Mouse (Mus musculus): ENCODE measurements at regions not wholly inside any gene's neighbourhood (a gene's known extent, or its start where the extent isn't known, plus 50 kb on each side); places are given as distances from the start of the nearest gene placed in this dataset.

DNA sequence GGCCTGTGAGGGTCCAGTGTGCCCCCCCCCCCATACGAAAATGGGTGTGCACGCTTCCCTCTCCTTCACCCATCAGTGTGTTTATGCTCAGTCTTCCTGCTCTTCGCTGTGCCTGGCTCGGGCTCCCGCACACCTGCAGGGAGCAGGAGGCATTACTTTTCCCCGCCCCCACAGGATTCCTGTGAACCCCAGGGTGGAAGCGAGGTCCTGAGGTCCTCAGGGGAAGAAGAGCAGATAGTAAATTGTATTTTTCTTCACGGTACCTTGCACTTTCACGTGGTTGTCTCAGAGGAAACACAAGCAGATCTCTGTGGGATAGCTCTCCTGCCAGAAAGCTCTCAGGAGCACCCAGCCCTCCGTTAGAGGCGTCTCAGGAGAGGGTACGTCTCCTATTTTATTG is 91.4 kb downstream of the Tmx1 start:
- no peak for ATAC-seq
- H3K9ac ChIP-seq (replicated peaks; ENCODE audit: low read depth, low read length) = no peak overlapping the region
- no peak overlapping the region for H3K4me3 ChIP-seq (replicated peaks; ENCODE audit: low read length)

DNA sequence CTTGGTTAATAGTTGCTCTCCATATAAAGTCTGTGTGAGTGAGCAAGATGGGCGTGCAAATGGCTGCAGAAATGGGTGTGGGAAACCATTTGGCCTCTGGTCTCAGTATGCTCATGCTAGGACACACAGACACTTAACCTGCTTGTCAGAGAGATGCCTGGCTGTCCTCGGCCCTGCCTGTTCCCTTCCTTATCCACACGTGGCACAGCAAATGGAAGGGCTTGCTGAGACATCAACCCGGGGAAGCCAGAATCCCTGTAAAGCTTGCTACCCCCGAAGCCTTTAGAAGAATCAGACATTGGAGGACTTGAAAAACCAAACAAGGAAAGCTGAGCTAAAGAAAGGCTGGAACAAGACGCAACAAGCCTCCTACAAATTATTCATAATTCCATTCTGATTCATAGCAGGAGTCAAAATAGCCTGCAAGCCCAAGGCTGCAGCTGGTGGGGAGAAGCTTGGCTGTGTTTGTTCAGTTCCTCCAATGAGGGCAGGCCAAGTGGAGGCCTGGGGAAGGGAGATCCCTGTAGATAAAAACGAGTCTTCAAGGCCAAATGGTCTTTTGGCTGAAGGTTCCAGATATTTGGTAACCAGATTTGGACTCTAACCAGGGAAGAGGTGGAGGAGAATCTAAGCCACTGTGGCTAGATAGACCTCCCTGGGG is 92.1 kb downstream of the Tmx1 start:
- 63% methylated on average over 7 of the region's 7 CpGs for WGBS
- no peak for ATAC-seq

More for the DNA sequence above, 91.4 kb downstream of the Tmx1 start:
- H3K36me3 ChIP-seq (ENCODE audit: control insufficient read depth, insufficient read depth) = no peaks in the 10 kb centered on the region
- no peak overlapping the region for H3K27ac ChIP-seq (ENCODE audit: low read length)
- H3K4me2 ChIP-seq (ENCODE audit: low read length) = no peak overlapping the region
- H3K9me3 ChIP-seq (ENCODE audit: control insufficient read depth, low read length) = no peaks in the 10 kb centered on the region
- H3K4me1 ChIP-seq (replicated peaks; ENCODE audit: control insufficient read depth, insufficient read depth, low read length) = peaks cover 11% of the 10 kb centered on the region
- H3K27me3 ChIP-seq (replicated peaks; ENCODE audit: control insufficient read depth, insufficient read depth, low read length) = no peaks in the 10 kb centered on the region
- WGBS = 28% methylated on average over 12 of the region's 12 CpGs

DNA sequence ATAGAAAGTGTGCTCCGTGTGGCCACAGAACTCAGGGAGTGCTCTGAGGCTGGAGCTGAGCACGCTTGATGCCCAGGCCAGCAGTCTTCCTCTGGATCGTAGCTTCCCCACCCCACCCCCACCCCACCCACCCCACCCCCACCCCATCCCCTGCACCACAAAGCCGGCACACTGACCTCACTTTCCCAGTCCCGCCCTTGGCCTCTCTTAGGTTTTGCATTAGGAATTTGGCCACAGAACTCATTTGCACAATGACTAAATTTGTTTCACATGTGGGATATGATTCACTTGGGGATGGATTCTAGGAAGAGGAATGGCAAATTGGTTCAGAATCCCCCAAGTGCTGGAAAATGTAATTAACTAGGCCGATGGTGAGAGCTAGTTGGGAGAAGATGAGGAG is 94.3 kb downstream of the Tmx1 start:
- no peak overlapping the region for H3K4me3 ChIP-seq (replicated peaks; ENCODE audit: low read length)
- no peaks in the 10 kb centered on the region for H3K36me3 ChIP-seq (ENCODE audit: control insufficient read depth, insufficient read depth)
- whole genome bisulfite sequencing = 75% methylated on average over 6 of the region's 6 CpGs
- ATAC-seq = no peak
- H3K4me1 ChIP-seq (replicated peaks; ENCODE audit: control insufficient read depth, insufficient read depth, low read length) = peaks cover 11% of the 10 kb centered on the region
- no peak overlapping the region for H3K4me2 ChIP-seq (ENCODE audit: low read length)
- no peaks in the 10 kb centered on the region for H3K9me3 ChIP-seq (ENCODE audit: control insufficient read depth, low read length)
- no peak overlapping the region for H3K27ac ChIP-seq (ENCODE audit: low read length)
- H3K9ac ChIP-seq (replicated peaks; ENCODE audit: low read depth, low read length) = no peak overlapping the region
- H3K27me3 ChIP-seq (replicated peaks; ENCODE audit: control insufficient read depth, insufficient read depth, low read length) = no peaks in the 10 kb centered on the region

More for the DNA sequence above, 92.1 kb downstream of the Tmx1 start:
- Histone ChIP-seq H3K4me3 (replicated peaks; ENCODE audit: low read length) (no peak overlapping the region), H3K36me3 (ENCODE audit: control insufficient read depth, insufficient read depth) (no peaks in the 10 kb centered on the region), H3K9ac (replicated peaks; ENCODE audit: low read depth, low read length) (no peak overlapping the region), H3K4me1 (replicated peaks; ENCODE audit: control insufficient read depth, insufficient read depth, low read length) (peaks cover 11% of the 10 kb centered on the region), H3K27ac (ENCODE audit: low read length) (no peak overlapping the region), H3K27me3 (replicated peaks; ENCODE audit: control insufficient read depth, insufficient read depth, low read length) (no peaks in the 10 kb centered on the region), H3K9me3 (ENCODE audit: control insufficient read depth, low read length) (no peaks in the 10 kb centered on the region), H3K4me2 (ENCODE audit: low read length) (no peak overlapping the region)

DNA sequence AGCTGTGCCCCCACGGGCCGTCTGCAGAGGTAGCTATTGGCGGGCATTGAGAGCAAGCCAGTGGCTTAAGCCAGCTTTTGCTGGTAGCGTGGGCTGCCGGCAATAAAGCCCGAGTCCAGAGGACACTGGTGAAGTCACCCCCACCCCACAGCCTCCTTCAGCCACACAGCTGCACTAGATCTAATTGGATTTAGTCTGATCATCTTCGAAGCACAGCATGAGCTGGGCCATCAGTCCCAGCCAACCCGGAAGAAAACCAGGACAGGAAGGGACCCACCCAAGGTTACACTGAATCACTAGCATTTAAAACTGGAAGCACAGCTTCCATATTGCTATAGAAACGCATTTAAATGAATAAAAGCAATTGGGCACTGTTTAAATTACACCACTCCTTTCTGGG is 96.4 kb downstream of the Tmx1 start:
- Histone ChIP-seq H3K36me3 (ENCODE audit: control insufficient read depth, insufficient read depth) (no peaks in the 10 kb centered on the region), H3K9me3 (ENCODE audit: control insufficient read depth, low read length) (no peaks in the 10 kb centered on the region), H3K4me1 (replicated peaks; ENCODE audit: control insufficient read depth, insufficient read depth, low read length) (no peaks in the 10 kb centered on the region; the same call in 1 of the 2 replicates), H3K27me3 (replicated peaks; ENCODE audit: control insufficient read depth, insufficient read depth, low read length) (no peaks in the 10 kb centered on the region), H3K27ac (ENCODE audit: low read length) (no peak overlapping the region), H3K4me2 (ENCODE audit: low read length) (no peak overlapping the region), H3K4me3 (replicated peaks; ENCODE audit: low read length) (no peak overlapping the region), H3K9ac (replicated peaks; ENCODE audit: low read depth, low read length) (no peak overlapping the region)
- ATAC-seq = no peak
- WGBS = 74% methylated on average over 9 of the region's 9 CpGs

DNA sequence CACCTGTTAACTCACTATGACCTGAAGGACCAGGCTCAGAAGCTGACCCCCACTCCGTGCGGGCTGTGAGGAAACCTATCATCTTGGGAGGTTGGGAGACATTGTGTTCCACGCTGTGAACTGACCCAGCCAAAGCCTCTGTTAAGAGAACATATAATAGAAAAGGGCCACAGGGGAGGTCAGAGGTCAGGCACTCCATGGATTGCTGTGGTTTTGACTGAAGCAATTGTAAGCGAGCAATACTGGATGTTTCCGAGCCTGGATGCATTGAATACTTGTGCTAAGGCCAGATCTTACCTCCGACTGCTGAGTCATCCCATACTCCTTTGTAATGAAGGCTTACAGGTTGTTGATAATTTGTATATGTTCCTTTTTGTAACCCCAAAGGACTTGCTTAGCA is 101.0 kb downstream of the Tmx1 start:
- Histone ChIP-seq H3K27ac (ENCODE audit: low read length) (no peak overlapping the region), H3K4me2 (ENCODE audit: low read length) (no peak overlapping the region), H3K36me3 (ENCODE audit: control insufficient read depth, insufficient read depth) (no peaks in the 10 kb centered on the region), H3K4me1 (replicated peaks; ENCODE audit: control insufficient read depth, insufficient read depth, low read length) (peaks cover 7% of the 10 kb centered on the region; the same call in 1 of the 2 replicates), H3K4me3 (replicated peaks; ENCODE audit: low read length) (no peak overlapping the region), H3K9ac (replicated peaks; ENCODE audit: low read depth, low read length) (no peak overlapping the region), H3K9me3 (ENCODE audit: control insufficient read depth, low read length) (no peaks in the 10 kb centered on the region), H3K27me3 (replicated peaks; ENCODE audit: control insufficient read depth, insufficient read depth, low read length) (no peaks in the 10 kb centered on the region)
- ATAC-seq = no peak
- WGBS = 29% methylated on average over 6 of the region's 6 CpGs

DNA sequence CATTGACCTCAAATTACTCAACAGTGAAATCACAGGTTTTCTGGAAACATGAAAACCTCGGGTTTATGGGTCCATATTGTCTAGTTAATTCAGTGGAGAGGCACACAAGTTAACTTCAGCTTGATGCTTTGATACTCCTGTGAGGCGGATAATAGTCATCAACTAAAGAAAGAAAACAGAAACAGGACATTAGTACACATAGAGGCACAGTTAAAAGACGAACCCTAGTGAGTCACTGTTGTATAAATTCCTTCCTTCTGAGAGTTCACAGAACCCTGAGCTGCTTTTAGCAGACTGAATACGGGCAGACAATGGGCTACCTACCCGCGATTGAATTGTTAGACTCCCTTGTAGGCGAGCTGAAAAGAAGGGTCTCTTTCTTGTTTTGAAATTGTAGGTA is 101.7 kb downstream of the Tmx1 start:
- Histone ChIP-seq H3K36me3 (ENCODE audit: control insufficient read depth, insufficient read depth) (no peaks in the 10 kb centered on the region), H3K27ac (ENCODE audit: low read length) (no peak overlapping the region), H3K9ac (replicated peaks; ENCODE audit: low read depth, low read length) (no peak overlapping the region), H3K4me1 (replicated peaks; ENCODE audit: control insufficient read depth, insufficient read depth, low read length) (peaks cover 7% of the 10 kb centered on the region; the same call in 1 of the 2 replicates), H3K4me2 (ENCODE audit: low read length) (no peak overlapping the region), H3K9me3 (ENCODE audit: control insufficient read depth, low read length) (no peaks in the 10 kb centered on the region), H3K4me3 (replicated peaks; ENCODE audit: low read length) (no peak overlapping the region), H3K27me3 (replicated peaks; ENCODE audit: control insufficient read depth, insufficient read depth, low read length) (no peaks in the 10 kb centered on the region)
- ATAC-seq = no peak
- 17% methylated on average over 7 of the region's 7 CpGs for WGBS

DNA sequence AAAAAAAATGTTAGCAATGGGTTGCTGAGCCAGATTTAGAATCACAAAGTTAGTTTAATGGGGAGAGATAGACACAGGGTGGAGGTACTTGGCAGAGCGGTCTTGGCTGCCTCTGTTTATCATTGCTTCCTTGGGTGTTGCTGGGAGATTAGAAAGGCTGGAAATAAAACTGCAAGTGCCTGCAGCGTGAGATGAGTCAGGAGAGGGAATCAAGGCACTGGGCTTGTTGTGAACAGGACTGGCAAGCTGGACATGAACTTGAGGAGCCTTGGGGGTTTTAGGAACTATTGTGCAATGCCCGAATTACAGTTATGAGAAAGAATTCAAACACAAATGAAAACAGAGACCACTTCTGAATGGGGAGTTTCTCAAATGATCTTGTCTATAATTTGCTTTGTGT is 102.8 kb downstream of the Tmx1 start:
- Histone ChIP-seq H3K4me3 (replicated peaks; ENCODE audit: low read length) (no peak overlapping the region), H3K9me3 (ENCODE audit: control insufficient read depth, low read length) (no peaks in the 10 kb centered on the region), H3K36me3 (ENCODE audit: control insufficient read depth, insufficient read depth) (no peaks in the 10 kb centered on the region), H3K27me3 (replicated peaks; ENCODE audit: control insufficient read depth, insufficient read depth, low read length) (no peaks in the 10 kb centered on the region), H3K4me2 (ENCODE audit: low read length) (no peak overlapping the region), H3K27ac (ENCODE audit: low read length) (no peak overlapping the region), H3K9ac (replicated peaks; ENCODE audit: low read depth, low read length) (no peak overlapping the region), H3K4me1 (replicated peaks; ENCODE audit: control insufficient read depth, insufficient read depth, low read length) (peaks cover 7% of the 10 kb centered on the region; the same call in 1 of the 2 replicates)
- 65% methylated on average over 3 of the region's 3 CpGs for WGBS
- no peak for ATAC-seq

DNA sequence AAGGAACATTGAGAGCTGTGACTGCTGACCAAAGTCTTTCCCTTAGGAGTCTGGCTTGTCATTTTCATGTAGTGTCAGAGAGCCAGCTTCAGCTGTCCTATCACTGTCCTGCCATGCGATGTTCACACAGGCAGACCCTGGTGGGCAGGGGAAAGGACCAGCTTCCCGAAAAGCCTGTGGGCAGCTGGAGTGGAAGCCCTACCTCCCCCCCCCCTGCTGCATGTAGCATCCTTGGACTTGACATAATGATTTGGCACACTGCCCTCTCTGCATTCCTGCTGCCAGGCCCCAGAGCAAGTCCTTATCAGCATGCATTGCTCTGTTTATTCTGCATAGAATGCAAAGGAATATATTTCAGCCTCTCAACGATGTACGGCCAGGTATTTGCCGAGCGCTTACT is 103.9 kb downstream of the Tmx1 start:
- H3K4me1 ChIP-seq (replicated peaks; ENCODE audit: control insufficient read depth, insufficient read depth, low read length) = peaks cover 7% of the 10 kb centered on the region; the same call in 1 of the 2 replicates
- H3K9me3 ChIP-seq (ENCODE audit: control insufficient read depth, low read length) = no peaks in the 10 kb centered on the region
- H3K4me2 ChIP-seq (ENCODE audit: low read length) = no peak overlapping the region
- ATAC-seq = no peak
- 75% methylated on average over 6 of the region's 6 CpGs for WGBS
- H3K36me3 ChIP-seq (ENCODE audit: control insufficient read depth, insufficient read depth) = no peaks in the 10 kb centered on the region
- H3K27ac ChIP-seq (ENCODE audit: low read length) = no peak overlapping the region
- H3K4me3 ChIP-seq (replicated peaks; ENCODE audit: low read length) = no peak overlapping the region
- H3K9ac ChIP-seq (replicated peaks; ENCODE audit: low read depth, low read length) = no peak overlapping the region
- no peaks in the 10 kb centered on the region for H3K27me3 ChIP-seq (replicated peaks; ENCODE audit: control insufficient read depth, insufficient read depth, low read length)

DNA sequence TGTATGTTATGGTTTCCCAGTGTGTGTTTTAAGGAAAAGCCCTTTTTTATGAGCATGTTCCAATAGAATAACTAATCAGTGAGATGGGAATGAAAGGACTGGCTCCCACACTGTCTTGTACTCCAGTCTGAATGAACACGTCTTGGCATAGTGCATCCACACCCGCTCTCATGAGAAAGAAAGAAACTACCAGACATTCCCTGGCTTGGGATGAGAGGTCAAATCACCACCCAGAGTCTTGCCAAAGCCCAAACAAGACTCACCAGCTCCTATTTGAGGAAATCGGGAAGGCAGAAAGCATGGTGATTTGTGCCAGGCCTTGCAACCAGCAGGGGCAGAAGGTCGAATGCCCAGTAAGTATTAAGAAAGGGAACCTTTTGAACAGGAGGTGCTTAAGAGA is 110.6 kb downstream of the Tmx1 start:
- H3K27me3 ChIP-seq (replicated peaks; ENCODE audit: control insufficient read depth, insufficient read depth, low read length) = no peaks in the 10 kb centered on the region
- no peak overlapping the region for H3K27ac ChIP-seq (ENCODE audit: low read length)
- 77% methylated on average over 4 of the region's 4 CpGs for WGBS
- no peaks in the 10 kb centered on the region for H3K36me3 ChIP-seq (ENCODE audit: control insufficient read depth, insufficient read depth)
- ATAC-seq = no peak
- H3K9me3 ChIP-seq (ENCODE audit: control insufficient read depth, low read length) = no peaks in the 10 kb centered on the region
- no peaks in the 10 kb centered on the region for H3K4me1 ChIP-seq (replicated peaks; ENCODE audit: control insufficient read depth, insufficient read depth, low read length)
- H3K9ac ChIP-seq (replicated peaks; ENCODE audit: low read depth, low read length) = no peak overlapping the region
- no peak overlapping the region for H3K4me3 ChIP-seq (replicated peaks; ENCODE audit: low read length)
- no peak overlapping the region for H3K4me2 ChIP-seq (ENCODE audit: low read length)

DNA sequence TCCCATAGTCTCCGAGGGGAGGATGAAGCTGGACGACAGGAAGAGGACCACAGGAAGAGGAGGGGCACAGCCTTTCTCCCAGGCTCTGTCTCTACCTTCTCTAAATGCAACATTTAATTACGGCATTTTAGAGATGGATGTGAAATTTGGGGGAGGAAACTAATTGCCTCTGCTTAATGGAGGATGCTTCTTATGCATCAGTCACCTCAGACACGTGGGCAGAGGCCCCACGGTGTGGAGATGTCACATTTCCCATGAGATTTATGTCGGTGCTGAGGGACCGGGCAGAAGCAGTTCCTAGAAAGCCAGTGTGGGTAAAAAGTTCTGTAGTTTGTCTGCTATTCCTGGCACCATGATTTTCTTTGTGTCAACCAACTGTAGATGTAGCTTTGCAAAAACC is 122.8 kb downstream of the Tmx1 start:
- 81% methylated on average over 7 of the region's 7 CpGs for WGBS
- no peak for ATAC-seq
- H3K27ac ChIP-seq (ENCODE audit: low read length) = no peak overlapping the region
- no peaks in the 10 kb centered on the region for H3K27me3 ChIP-seq (replicated peaks; ENCODE audit: control insufficient read depth, insufficient read depth, low read length)
- H3K4me2 ChIP-seq (ENCODE audit: low read length) = no peak overlapping the region
- no peaks in the 10 kb centered on the region for H3K36me3 ChIP-seq (ENCODE audit: control insufficient read depth, insufficient read depth)
- no peaks in the 10 kb centered on the region for H3K4me1 ChIP-seq (replicated peaks; ENCODE audit: control insufficient read depth, insufficient read depth, low read length)
- no peak overlapping the region for H3K9ac ChIP-seq (replicated peaks; ENCODE audit: low read depth, low read length)
- H3K9me3 ChIP-seq (ENCODE audit: control insufficient read depth, low read length) = no peaks in the 10 kb centered on the region
- H3K4me3 ChIP-seq (replicated peaks; ENCODE audit: low read length) = no peak overlapping the region
